Mouse (Mus musculus): ENCODE data around the gene Shisa5.
A peak's percentile ranks its signal among the peaks of the same experiment; 100 is the strongest.

Shisa5 gene

DNA sequence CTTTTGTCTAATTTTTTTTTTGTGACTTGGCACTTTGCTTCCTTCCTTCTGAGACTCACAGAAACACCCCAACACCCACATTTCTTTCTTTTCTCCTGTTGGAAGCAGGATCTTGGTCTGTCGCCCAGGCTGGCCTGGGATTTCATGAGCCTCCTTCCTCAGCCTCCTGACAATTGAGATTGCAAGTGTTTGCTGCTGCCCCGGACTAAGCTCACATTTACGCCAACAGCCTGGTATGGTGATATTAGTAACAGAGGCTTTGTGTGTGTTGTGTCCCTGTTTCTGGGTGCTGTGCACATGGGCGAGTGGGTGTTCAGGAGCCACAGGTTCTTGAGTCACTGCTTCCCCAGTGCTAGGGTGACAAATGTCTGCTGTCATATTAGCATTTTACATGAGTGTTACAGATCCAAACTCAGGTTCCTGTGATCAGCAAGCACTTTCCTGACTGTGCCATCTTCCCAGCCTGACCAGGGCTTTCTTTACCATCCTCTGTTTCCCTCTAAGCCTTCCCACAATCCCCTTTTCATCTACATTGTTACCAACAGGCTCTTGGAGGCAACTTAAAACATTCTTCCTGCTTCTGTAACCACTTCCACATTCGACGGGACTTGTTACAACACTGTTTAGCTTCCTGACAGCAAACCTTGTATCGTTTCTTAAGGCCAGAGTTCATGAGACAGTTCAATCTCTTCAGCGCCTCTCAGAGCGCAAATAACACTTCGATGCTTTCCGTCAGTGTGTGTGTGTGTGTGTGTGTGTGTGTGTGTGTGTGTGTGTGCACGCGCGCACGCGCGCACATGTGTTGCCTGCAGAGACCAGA is 15.3 kb upstream of the Shisa5 start:
- DNase-seq (ENCODE audit: low read depth, low spot score): no peak

DNA sequence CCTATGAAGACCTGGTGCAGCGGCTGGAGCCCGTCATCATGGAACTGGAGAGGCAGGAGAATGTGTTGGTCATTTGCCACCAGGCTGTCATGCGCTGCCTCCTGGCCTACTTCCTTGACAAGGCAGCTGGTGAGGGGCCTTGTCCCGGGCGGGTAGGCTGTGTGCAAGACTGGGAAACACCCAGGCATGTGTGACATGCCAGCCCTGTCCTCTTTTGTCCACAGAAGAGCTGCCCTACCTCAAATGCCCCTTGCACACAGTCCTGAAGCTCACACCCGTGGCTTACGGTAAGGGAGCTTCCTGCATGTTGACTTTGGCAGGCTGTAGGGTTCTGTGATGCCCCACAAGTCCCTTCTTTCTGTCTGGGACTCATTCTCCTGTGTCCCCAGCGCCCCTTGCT is 10.8 kb upstream of the Shisa5 start:
- no peak for DNase-seq (ENCODE audit: low read depth, low spot score)

DNA sequence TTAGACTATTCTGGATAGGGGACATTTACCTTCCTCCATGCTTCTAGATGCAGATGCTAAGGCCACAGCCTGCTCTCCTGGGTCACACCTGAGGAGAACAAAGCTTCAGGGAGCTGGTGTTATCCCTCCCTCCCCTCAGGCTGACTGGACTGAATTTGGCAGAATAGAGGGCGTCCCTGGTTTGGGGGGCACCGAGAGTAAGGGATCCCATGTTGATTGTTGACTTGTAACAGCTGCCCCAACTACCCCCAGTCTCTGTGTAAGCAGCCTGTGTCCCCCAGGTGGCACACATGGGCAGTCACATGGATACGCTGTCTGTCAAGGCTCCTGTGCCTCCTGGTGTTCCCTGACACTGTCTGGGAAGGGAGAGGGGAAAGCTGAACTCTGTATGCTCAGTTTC is 9.9 kb upstream of the Shisa5 start:
- DNase-seq (ENCODE audit: low read depth, low spot score): no peak

DNA sequence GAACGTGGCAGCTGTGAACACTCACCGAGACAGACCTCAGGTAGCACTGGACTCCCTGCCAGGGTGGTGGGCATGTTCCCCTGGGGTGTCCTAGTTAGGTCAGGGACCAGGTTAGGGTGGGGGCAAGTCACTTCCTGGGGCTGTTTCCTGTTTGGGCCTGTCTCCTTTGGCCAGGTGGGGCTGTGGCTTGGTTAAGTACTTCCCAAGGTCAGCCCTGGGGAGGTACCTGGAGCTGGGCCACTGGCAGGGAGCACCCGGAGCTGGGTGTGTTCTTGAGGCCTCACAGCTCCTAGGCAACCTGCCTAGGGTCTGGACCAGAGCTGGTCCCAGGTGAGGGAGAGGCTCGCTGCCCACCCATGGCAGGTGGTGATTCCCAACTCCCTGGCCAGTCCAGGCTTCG is 9.4 kb upstream of the Shisa5 start:
- no peak for DNase-seq (ENCODE audit: low read depth, low spot score)

DNA sequence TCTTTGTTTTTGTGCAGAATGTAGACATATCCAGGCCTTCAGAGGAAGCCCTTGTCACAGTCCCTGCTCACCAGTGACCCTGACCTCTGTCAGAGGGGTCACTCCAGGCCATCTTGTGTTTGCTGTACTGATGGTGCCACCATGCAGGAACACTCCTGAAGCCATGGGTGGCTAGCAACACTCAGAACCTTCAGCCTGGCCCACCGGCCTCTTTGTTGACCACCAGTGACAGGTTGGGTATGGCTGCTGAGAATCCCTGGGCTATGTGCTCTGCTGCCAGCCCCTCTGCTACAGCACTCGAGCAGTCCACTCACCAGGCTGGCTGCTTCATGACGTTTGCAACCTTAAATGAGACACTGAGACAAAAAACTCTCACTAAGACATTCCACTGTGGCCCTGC is 8.1 kb upstream of the Shisa5 start:
- no peak for DNase-seq (ENCODE audit: low read depth, low spot score)

DNA sequence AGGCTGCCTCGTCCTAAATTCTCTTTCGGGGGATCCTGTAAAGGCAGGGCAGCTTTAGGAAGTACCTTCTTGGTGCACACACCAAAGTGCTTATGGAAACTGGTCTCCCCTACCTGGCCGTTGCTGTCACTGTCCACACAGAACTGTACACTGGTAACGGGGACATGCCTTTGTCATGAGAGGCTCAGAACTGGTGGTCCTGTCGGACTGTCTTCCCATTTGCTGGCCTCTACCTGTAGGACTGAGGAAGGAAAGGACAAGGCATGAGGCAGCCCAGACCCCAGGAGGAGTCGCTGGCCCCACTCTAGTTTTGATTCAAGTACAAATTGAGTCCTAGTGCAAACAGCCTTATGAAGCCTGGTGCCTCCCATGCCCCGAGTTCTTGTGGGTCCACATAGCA is 7.4 kb upstream of the Shisa5 start:
- DNase-seq (ENCODE audit: low read depth, low spot score): no peak

DNA sequence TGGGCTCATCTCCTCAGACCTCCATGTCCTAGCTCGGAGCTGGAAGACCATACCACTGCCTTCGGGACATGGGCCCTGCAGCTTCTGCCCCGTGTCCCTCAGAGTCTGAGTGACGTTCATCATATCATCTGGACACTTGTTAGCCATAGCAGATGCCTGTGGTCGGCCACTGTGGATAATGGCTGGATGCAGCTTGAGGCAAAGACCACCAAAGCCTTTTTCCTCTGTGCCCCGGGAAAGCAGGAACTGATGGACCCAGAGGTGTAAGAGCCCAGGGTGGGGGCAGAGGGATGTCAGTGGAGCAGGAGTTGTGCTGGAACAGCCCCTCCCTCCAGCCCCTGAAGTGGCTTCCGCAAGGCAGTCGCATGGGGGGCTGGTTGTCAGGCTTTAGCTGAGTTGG is 6.7 kb upstream of the Shisa5 start:
- DNase-seq (ENCODE audit: low read depth, low spot score): no peak

DNA sequence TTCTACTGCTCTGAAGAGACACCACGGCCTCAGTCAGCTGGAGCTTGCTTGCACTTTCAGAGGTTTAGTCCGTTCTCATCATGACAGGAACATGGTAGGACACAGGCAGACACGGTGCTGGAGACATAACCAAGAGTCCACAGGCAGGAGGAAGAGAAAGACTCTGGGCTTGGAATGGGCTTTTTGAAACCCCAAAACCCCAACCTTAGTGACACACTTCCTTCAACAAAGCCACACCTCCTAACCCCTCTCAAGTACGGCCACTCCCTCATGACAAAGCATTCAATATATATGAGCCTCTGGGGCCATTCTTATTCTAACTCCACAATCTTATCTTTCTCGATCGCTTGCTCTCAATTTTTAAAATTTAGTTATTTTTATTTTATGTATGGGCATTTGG is 5.9 kb upstream of the Shisa5 start:
- no peak for DNase-seq (ENCODE audit: low read depth, low spot score)

DNA sequence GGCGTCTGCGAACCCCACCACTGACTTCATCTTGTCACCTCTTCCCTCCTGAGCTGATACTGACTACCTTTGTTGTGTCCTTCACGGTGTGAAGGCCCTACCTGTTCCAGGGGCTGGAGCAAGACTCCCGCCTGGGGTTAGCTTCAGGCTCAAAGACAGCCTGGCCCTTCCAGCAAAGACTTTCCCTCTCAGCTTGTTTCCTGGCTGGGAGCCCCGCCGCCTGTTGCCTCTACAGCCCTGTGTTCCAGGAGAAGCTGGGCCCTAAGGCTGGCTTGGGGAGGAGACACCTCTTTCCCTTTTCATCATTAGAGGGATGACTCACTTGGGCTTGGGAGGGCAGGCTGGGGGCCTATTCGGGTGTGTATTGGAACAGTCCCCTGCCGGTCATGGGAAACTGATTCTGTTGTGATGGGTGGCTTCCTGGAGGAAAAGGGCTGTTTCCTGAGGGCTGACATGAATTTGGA is 568 bp downstream of the Shisa5 start:
- DNase-seq (ENCODE audit: low read depth, low spot score): peak; percentile 58

DNA sequence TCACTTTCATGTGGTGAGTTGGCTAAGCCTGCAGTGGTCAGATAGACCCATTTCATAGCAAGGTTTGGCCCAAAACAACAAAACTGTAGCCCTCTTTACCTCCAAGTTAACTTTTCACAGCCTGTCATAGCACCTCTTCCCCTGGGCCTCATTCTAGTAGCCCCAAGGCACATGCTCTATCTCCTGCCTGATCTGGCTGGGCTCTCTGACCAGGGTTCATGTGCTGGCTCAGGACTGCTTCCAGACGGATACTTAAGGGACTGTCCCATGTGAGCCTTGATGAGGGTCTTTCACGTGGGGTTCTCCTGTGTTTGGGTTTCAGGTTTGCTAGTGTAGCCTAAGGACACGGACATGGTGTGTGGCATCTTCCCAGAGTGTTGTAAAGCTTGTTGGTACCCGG is 1.3 kb downstream of the Shisa5 start:
- DNase-seq (ENCODE audit: low read depth, low spot score): no peak

DNA sequence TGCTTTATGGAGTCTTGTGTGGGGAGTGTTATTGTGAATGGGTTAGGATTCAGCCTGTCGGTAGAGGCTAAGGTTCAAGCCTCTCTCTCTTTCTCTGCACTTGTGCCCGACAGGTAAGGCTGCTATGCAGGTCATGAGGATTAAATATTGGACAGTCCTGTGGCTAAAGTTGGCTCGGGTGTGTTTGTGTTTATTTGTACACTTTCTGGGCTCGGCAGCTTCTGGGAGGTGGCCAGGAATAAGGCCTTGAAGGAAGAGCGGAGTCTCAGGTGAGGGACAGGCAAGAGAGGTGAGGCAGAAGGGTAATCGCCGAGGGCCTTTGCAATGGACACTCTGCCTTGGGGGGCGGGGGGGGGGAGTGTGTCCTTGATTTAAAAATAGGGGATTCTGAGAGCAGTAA is 1.9 kb downstream of the Shisa5 start:
- no peak for DNase-seq (ENCODE audit: low read depth, low spot score)

DNA sequence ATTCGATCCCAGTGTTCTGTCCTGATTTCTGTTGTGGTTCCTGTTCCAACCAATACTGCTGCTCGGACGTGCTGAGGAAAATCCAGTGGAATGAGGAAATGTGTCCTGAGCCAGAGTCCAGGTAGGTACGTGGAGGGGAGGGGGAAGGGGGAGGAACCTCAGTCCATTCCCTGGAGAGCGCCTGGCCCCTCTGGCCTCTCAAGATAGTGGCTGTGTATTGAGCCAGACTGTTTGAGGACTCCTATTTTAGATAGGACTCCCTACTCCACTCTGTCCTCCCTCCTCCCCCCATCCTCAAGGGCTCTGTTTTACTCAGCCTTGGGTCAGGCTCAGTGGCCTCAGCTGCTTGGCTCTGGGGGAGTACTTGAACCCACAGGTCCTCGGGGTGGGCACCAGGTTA is 2.5 kb downstream of the Shisa5 start:
- no peak for DNase-seq (ENCODE audit: low read depth, low spot score)

DNA sequence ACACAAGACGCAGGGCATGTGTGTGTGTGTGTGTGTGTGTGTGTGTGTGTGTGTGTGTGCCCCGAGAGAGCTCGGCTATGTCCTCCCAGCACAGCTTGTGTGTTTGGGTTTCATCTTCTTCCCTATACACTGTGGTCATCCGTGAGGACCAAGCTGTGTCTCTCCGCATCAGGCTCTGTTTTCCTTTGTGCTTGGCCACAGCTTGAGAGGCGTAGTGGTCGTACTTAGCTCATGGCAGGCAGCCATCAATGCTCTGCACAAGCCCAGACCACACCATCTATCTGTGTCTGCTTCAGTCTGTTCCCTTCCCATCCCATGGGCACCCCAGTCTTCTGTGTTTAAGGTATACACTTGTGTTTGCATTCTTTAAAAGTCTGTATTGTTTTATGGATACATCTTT is 3.0 kb downstream of the Shisa5 start:
- DNase-seq (ENCODE audit: low read depth, low spot score): no peak

DNA sequence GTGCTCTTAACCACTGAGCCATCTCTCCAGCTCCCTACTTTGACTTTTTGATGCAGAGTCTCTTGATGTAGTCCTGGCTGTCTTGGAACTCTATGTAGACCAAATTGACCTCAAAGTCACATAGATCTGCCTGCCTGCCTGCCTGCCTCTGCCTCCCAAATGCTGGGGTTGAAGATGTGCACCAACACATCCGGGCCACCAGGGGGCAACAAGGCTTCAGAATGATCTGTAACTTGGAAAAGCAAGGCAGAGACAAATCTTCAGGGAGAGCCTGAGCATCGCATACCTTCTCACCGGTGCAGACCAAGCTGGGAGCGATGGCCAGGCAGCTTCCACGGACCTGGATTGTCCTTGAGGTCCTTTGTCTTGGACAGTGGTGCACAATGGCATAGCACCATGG is 7.9 kb downstream of the Shisa5 start:
- DNase-seq (ENCODE audit: low read depth, low spot score): peak; percentile 88

DNA sequence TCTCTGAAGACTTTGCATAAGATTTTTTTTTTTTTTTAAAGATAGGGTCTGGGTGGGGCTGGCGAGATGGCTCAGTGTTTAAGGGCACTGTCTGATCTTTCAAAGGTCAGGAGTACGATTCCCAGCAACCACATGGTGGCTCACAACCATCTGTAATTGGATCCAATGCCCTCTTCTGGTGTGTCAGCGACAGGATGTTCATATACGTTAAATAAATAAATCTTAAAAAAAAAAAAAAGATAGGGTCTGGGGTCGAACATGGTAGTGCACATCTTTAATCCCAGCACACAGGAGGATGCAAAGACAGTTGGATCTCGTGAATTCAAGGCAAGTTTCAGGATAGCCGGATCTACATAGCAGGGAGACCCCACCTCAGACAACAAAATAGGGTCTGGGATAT is 11.0 kb downstream of the Shisa5 start:
- DNase-seq (ENCODE audit: low read depth, low spot score): no peak

DNA sequence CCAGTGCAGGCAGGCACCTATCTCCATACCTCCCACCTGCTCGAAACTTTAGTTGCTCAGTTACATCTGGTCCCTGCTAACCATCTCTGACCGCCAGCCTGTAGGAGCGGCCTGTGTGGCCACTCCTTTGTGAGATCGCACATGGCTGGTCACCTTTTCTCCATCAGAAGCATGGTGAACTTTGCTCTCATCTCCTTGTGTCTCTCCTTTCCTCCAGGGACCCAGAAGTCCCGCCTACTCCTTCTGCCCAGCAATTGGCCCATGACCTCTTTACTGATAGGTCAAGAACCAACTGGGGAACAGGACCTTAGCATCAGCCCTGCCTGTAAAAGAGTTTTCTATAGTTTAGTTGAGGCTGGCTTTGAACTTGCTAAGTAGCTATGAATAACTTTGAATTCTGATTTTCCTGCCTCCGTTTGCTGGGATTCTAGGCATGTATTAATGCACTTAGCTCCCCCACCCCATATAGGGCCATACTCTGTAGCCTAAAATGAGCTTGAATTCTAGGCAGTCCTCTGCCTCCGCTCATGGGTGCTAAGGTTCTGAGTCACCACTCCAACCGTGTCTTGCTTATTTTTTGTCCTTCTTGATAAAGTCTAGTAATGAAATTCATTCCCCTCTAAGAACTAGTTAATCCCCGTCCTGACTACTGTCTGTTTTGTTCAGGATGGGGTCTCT is 11.8 kb downstream of the Shisa5 start:
- DNase-seq (ENCODE audit: low read depth, low spot score): peak; percentile 79

DNA sequence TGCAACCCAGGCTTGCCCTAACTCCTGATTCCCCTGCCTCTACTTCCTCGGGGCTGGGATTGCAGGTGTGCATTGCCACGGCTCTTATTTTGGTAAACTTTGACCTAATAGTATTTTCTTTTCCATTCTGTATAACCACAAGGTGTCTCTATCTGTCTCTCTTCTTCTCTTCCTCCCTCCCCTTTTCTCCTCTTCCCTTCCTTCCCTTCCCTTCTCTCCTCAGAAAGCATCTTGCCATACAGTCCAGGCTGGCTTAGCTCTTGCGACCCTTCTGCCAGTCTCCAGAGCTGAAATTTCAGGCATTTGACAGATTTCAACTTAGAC is 12.3 kb downstream of the Shisa5 start:
- DNase-seq (ENCODE audit: low read depth, low spot score): no peak

DNA sequence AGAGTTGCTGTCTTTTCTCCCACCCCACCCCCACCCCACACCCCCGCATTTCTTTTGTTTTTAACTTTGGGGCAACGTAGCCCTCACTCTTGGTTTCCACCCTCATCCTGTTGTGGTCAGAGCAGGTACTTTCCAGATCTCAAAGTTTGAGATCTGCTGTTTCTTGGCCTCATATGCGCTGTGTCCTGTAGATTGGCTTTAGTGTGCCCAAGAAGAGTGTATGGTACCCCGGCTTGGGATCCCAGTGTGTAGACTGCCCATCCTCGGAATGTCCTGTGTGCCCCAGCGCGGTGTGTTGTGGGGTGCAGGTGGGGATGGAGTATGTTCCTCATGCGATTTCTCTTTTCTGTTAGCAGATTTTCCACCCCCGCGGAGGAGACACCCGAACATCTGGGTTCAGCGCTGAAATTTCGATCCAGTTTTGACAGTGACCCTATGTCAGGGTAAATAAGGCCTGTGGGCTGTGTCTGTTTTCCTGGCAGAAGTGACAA is 12.7 kb downstream of the Shisa5 start:
- no peak for DNase-seq (ENCODE audit: low read depth, low spot score)

DNA sequence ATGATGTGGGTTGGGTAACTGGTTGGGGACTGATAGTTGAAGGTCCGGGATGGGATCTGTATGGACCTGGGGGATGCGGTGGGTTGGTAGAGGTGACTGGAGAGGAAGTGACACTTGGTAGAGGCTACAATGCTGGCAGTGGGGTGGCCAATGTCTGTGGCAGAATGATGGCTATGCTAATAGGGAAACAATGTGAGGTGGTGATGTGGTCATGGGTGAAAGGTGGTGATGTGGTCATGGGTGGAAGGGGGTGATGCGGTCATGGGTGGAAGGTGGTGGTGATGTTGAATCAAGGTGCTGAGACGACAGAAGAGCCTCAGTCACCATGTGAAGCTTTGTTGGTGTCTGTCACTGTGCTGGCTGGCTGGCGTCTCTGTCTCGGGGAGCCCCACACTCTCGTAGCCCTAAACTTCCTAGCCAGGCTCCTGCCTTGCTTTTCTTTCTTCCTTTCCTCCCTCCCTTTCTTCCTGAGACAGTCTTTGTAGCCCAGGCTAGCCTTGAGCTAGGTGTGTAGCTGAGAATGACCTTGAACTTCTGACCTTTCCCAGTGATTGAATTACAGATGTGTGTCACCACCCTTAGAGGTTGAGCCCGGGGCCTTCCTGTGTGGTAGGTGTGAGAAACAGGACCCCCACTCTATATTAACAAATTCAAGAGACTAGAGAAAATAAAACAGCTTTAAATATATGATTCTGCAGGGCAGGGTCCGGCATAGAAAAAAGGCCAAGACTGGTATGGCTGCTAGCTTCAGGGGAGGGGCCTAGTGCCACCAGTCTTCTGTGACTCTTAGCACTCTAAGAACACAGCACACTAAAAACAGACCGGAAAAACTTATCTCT is 13.5 kb downstream of the Shisa5 start:
- DNase-seq (ENCODE audit: low read depth, low spot score): peak; percentile 53

DNA sequence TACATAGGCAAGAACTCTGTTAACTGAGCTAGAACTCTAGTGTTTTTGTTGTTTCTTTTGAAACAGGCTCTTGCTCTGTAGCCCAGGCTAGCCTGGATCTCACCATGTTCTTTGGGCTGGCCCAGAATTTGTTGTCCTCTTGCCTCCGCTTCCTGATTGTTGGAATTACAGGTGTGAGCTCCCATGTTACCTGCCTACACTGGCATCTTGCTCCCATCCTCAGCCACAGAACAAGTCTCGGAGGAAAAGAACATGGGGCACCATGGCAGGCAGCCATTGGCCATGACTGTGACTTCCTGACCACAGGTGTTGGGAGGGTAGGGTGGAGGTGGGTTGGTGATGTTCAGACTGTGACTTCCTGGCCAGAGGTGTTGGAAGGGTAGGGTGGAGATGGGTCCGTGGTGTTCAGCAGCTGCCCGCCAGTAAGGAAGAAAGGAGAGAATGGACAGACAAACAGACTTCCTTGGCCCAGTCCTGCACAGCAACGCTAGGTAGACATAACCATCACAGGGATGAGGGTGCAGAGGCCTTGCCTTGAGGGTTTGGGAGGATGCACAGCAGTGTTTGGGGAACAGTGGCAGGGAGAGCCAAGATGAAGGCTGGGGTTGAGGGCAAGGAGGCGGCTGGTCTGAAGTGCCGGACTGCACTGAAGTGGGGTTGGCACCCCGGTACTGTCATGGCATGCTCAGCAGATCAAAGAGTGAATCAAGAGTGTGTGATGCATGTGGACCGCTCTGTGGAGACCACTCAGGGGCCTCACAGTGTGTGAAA is 14.3 kb downstream of the Shisa5 start:
- no peak for DNase-seq (ENCODE audit: low read depth, low spot score)

DNA sequence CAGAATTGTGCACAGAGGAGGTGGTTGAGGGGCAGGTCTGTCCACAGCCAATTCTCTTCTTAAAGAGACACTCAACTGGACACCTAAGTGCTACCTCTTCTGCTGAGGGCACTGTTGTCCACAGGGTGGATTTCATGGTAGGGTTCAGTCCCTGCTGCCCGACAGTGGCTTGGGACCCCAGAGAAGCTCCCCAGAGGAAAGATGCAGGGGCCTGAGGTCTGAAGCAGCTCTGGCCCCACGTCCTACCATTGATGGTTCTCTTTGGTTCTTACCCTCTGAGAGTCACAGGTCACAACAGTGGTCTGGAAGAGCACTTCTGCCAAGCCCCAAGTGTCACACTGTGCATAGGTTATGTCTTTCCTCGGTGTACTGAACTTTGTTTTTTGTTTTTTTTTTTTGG is 15.0 kb downstream of the Shisa5 start:
- DNase-seq (ENCODE audit: low read depth, low spot score): no peak

DNA sequence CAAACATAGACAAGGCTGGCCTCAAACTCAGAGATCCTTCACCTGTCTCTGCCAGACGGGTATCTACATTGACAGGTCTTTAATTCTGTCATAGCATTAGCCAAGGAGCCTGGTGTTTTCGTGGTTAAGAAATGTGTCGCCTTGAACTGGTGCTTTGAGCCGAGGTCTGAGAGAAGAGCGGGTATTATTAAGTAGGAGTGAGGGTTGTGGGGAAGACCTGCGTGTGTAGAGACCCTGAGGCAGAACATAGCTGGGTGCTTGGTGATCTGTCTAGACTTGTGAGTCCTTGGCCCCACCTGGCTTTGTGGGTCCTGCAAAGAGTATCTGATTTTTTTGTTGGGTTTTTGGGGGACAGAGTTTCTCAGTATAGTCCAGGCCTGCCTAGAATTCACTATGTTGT is 15.5 kb downstream of the Shisa5 start:
- no peak for DNase-seq (ENCODE audit: low read depth, low spot score)
